Mouse (Mus musculus) C2C12 (cell line): Measurements from ENCODE around the gene Kctd2. TPM values are rescaled to one million over a fixed set of nuclear protein-coding genes. Genes with fewer than 3 reads are reported as not detected.
"Not testable (repeated sequence)": the region's sequence is repeated elsewhere in the genome, so short reads cannot be mapped to it uniquely, and the experiment has no call there.

Source experiments
- H3K27me3 ChIP-seq: one replicate; pipeline ENCODE4 v1.6.1; 2011; ENCODE audit not compliant: control insufficient read depth, insufficient read depth, insufficient read length
- H3K36me3 ChIP-seq: one replicate; pipeline ENCODE4 v1.6.1; 2011; ENCODE audit not compliant: control insufficient read depth, insufficient read depth
- H3K4me3 ChIP-seq: one replicate; pipeline ENCODE4 v1.5.1; 2011; ENCODE audit warnings: mild to moderate bottlenecking, control low read depth; ENCODE audit not compliant: poor library complexity, insufficient read depth, severe bottlenecking
- H3K79me2 ChIP-seq: one replicate; pipeline ENCODE4 v1.6.1; 2011; ENCODE audit not compliant: control insufficient read depth, insufficient read depth
- H3K79me3 ChIP-seq: one replicate; pipeline ENCODE4 v1.6.1; 2011; ENCODE audit warnings: low read depth, control low read depth
- H3ac ChIP-seq: one replicate; pipeline ENCODE3; 2011; ENCODE audit warnings: low read depth; ENCODE audit not compliant: control insufficient read depth, insufficient read length
- CEBPB ChIP-seq: IDR thresholded peaks from one replicate; pipeline ENCODE4 v1.6.1; 2011; ENCODE audit warnings: low read depth, mild to moderate bottlenecking, control low read depth, moderate library complexity
- CTCF ChIP-seq: IDR thresholded peaks from one replicate; pipeline ENCODE4 v1.5.1; 2011; ENCODE audit not compliant: control insufficient read depth, insufficient read depth, insufficient read length
- FOSL1 ChIP-seq: IDR thresholded peaks from one replicate; pipeline ENCODE4 v1.8.0; 2011; ENCODE audit warnings: mild to moderate bottlenecking, low read length; ENCODE audit not compliant: poor library complexity, insufficient read depth, severe bottlenecking
- MAX ChIP-seq: IDR thresholded peaks from one replicate; pipeline ENCODE4 v1.6.1; 2011; ENCODE audit warnings: mild to moderate bottlenecking, control low read depth
- MYOD1 ChIP-seq: IDR thresholded peaks from one replicate; pipeline ENCODE4 v1.6.1; 2011; ENCODE audit warnings: low read depth; ENCODE audit not compliant: control insufficient read depth, insufficient read length
- MYOG ChIP-seq: IDR thresholded peaks from one replicate; pipeline ENCODE4 v1.6.1; 2011; ENCODE audit not compliant: control insufficient read depth, insufficient read length; ENCODE audit errors: extremely low read depth
- USF1 ChIP-seq: IDR thresholded peaks from one replicate; pipeline ENCODE4 v1.6.1; 2011; ENCODE audit warnings: low read depth, mild to moderate bottlenecking, control low read depth, moderate library complexity
- polyA plus RNA-seq: library from polyadenylated mRNA; unstranded; fragments of >200 nt; fragmentation: generic; extraction: Trizol; gene quantifications from one replicate; pipeline ENCODE4 v1.2.1, GENCODE M21; 2012; ENCODE audit warnings: missing spikeins

The Kctd2 gene
- polyA plus RNA-seq, 1 experiment = 26.7 TPM

DNA sequence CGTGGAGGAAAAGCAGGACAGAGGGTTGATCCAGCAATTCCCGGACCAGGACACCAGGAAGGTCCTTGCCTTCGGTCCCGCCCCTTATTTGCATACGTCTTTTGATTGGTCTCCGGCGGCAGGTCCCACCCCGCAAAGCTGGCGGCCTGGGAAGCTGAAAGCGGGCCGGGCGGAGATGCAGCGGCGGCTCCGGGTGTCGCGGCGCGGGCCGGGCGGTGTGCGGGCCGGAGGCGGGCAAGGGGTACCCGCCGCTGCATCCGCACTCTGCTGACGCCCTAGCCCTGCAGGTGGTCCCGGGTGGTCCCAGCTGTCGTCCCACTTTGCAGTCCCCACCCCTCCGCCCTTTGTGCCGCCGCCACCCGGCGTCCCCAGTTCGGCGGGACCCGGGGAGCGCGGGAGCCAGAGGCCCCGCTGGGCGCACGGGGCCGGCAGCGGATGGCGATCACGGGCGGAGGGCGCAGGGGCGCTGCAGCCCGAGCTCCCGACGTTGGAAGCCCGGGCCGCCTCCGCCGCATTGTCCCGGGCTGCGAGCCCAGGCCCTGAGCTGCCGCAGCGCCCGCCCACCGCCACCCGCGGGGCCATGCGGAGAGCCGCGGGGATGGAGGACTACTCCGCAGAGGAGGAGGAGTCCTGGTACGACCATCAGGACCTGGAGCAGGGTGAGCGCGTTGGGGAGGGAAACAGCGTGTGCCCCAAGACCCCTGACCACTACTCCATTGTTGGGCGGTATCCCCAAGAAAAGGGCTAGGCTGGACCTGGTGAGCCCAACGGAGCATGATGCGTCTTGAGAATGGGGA, 38.0 kb upstream of the Kctd2 start, which contains the start of gene Cdr2l:
Gene Cdr2l (plus strand): TSS at position 174 of the 797 bp plus-strand sequence.
- no peak for TF ChIP-seq FOSL1
- no peak for TF ChIP-seq MYOD1
- no peak for TF ChIP-seq MAX
- TF ChIP-seq CEBPB = no peak
- TF ChIP-seq USF1 = no peak
- no peak for TF ChIP-seq CTCF
- no peak for TF ChIP-seq MYOG
- Histone ChIP-seq H3K4me3 (peak within 1 kb of the TSS; percentile 79), H3K27me3 (no peaks in the 10 kb centered on the region), H3K79me3 (peaks cover 40% of the 10 kb centered on the region), H3K36me3 (peaks cover 8% of the 10 kb centered on the region), H3K79me2 (peaks cover 50% of the 10 kb centered on the region), H3ac (peak within 1 kb of the TSS; percentile 84)

- H3K27me3 ChIP-seq = no peaks in the 10 kb centered on the region
- H3K36me3 ChIP-seq = peaks cover 8% of the 10 kb centered on the region
- peak overlapping the region; percentile 46 for H3ac ChIP-seq
- peak overlapping the region; percentile 79 for H3K4me3 ChIP-seq
- H3K79me2 ChIP-seq = peaks cover 60% of the 10 kb centered on the region
- peaks cover 46% of the 10 kb centered on the region for H3K79me3 ChIP-seq
- TF ChIP-seq CTCF = no peak
- no peak for TF ChIP-seq MAX
- no peak for TF ChIP-seq MYOD1
- TF ChIP-seq FOSL1 = no peak
- no peak for TF ChIP-seq USF1
- TF ChIP-seq CEBPB = no peak
- TF ChIP-seq MYOG = no peak
Observed at GRCm38 (mm10) chr11:115382891-115383290, 37.0 kb upstream of the Kctd2 start.

GRCm38 (mm10) chr11:115383701-115384474, 36.0 kb upstream of the Kctd2 start:
- H3K27me3 ChIP-seq = no peaks in the 10 kb centered on the region
- H3K79me3 ChIP-seq = peaks cover 55% of the 10 kb centered on the region
- peaks cover 70% of the 10 kb centered on the region for H3K79me2 ChIP-seq
- H3K4me3 ChIP-seq = peak overlapping the region; percentile 79
- TF ChIP-seq MAX (no peak), FOSL1 (no peak), USF1 (no peak), CTCF (no peak), CEBPB (no peak)
- H3ac ChIP-seq = no peak overlapping the region
- peaks cover 15% of the 10 kb centered on the region for H3K36me3 ChIP-seq

GRCm38 (mm10) chr11:115384587-115384986, 35.3 kb upstream of the Kctd2 start:
- no peak overlapping the region for H3ac ChIP-seq
- TF ChIP-seq USF1 = no peak
- peaks cover 22% of the 10 kb centered on the region for H3K36me3 ChIP-seq
- peaks cover 57% of the 10 kb centered on the region for H3K79me3 ChIP-seq
- H3K27me3 ChIP-seq = no peaks in the 10 kb centered on the region
- H3K79me2 ChIP-seq = peaks cover 75% of the 10 kb centered on the region
- H3K4me3 ChIP-seq = peak overlapping the region; percentile 79

GRCm38 (mm10) chr11:115386859-115387258, 33.1 kb upstream of the Kctd2 start:
- Histone ChIP-seq H3K79me2 (peaks cover 75% of the 10 kb centered on the region), H3K79me3 (peaks cover 60% of the 10 kb centered on the region), H3K36me3 (peaks cover 43% of the 10 kb centered on the region)
- H3K27me3 ChIP-seq, H3ac ChIP-seq, H3K4me3 ChIP-seq: not testable (repeated sequence)

- peaks cover 74% of the 10 kb centered on the region for H3K36me3 ChIP-seq
- no peak overlapping the region for H3ac ChIP-seq
- peaks cover 31% of the 10 kb centered on the region for H3K79me2 ChIP-seq
- no peak overlapping the region for H3K4me3 ChIP-seq
- TF ChIP-seq FOSL1 (no peak), CTCF (no peak), MYOD1 (no peak), MYOG (no peak), MAX (no peak), USF1 (no peak), CEBPB (no peak)
- no peaks in the 10 kb centered on the region for H3K27me3 ChIP-seq
- peaks cover 25% of the 10 kb centered on the region for H3K79me3 ChIP-seq
Observed at GRCm38 (mm10) chr11:115391358-115391757, 28.6 kb upstream of the Kctd2 start.
